Comparison of ENCODE assay signal across 15 mouse cellular contexts in genomic region chr2:35842780-35843474, GRCm38 (mm10).
A peak's percentile ranks its signal among the peaks of the same experiment; 100 is the strongest.
DNase-seq lines count a peak whose midpoint lies in the region; ATAC-seq and TF ChIP-seq lines count a peak whose summit lies in the region.
"Had no signal": no experiment of that assay in that cellular context is flagged by ENCODE, and none has a peak within 500 bp of the region (broad histone marks: within the 10 kb centered on the region; RNA-seq: fewer than 3 reads in every experiment).

No protein-coding gene starts in this region.

- TF ChIP-seq EP300 in MEL (IDR thresholded peaks at IDR 0.05; ENCODE audit: low read depth in 1 of 2, low read length in 2 of 2), result no peak

- H3K9ac ChIP-seq in MEL (ENCODE audit: control insufficient read depth, low read depth, low read length, poor library complexity, severe bottlenecking), result no peak overlapping the region
- no peak overlapping the region for H3K9ac ChIP-seq in midbrain, embryonic 15.5 days
- H3K9ac ChIP-seq: liver, embryonic 12.5 days had no signal

- no peak overlapping the region for H3K4me2 ChIP-seq in midbrain, embryonic 15.5 days
- H3K4me2 ChIP-seq: liver, embryonic 12.5 days had no signal

- 47% methylated on average over 16 of the region's 16 CpGs for WGBS in midbrain, embryonic 15.5 days

- ATAC-seq in frontal cortex, adult (ENCODE audit: low TSS enrichment), result peak; percentile 49
- ATAC-seq in midbrain, embryonic 15.5 days (replicated peaks), result peak; percentile 78
- ATAC-seq: liver, embryonic 12.5 days had no signal

- TF ChIP-seq POLR2A in MEL (IDR thresholded peaks at IDR 0.05; ENCODE audit: control insufficient read depth in 1 of 2, insufficient read depth in 1 of 2, low read depth in 1 of 2, low read length in 2 of 2, poor library complexity in 1 of 2), result no peak

- no peaks in the 10 kb centered on the region for H3K79me2 ChIP-seq in MEL (ENCODE audit: control insufficient read depth, insufficient read depth, low read length, poor library complexity)

- TF ChIP-seq CTCF in MEL (IDR thresholded peaks at IDR 0.05 in 2 of 3, conservative IDR thresholded peaks at IDR 0.05 in 1 of 3; ENCODE audit: control insufficient read depth in 1 of 3, insufficient read depth in 1 of 3, low read depth in 2 of 3, low read length in 3 of 3, poor library complexity in 1 of 3, severe bottlenecking in 1 of 3), result no peak

- no peak overlapping the region for H3K27ac ChIP-seq in MEL (ENCODE audit: control insufficient read depth, low read depth, low read length)
- H3K27ac ChIP-seq in midbrain, embryonic 15.5 days, result no peak overlapping the region
- H3K27ac ChIP-seq: liver, embryonic 12.5 days had no signal

- TF ChIP-seq RAD21 in MEL (IDR thresholded peaks at IDR 0.05; ENCODE audit: low read depth, low read length), result no peak

- H3K27me3 ChIP-seq in MEL (ENCODE audit: control insufficient read depth in 1 of 2, insufficient read depth in 2 of 2, low read length in 2 of 2), result no peaks in the 10 kb centered on the region
- H3K27me3 ChIP-seq in midbrain, embryonic 15.5 days (replicated peaks), result no peaks in the 10 kb centered on the region

- no peak for DNase-seq in frontal cortex, postnatal 14 days (ENCODE audit: low spot score in 2 of 2)
- DNase-seq in MEL (ENCODE audit: low read depth, low spot score), result no peak
- peak; percentile 34 for DNase-seq in frontal cortex, postnatal 36 days (ENCODE audit: low spot score in 2 of 2)
- no peak for DNase-seq in adrenal gland, postnatal 25 days
- DNase-seq in Muller cell, postnatal 12 days (ENCODE audit: inconsistent ontology term), result no peak
- no peak for DNase-seq in adrenal gland, adult 18-20 months (ENCODE audit: low spot score in 2 of 2)
- DNase-seq: cerebellum, adult 11 months; embryo, embryonic 11 days; kidney, adult 8-10 months; lung, postnatal 36 days; thymus, postnatal 36 days had no signal

- peaks cover 8 to 21% of the 10 kb centered on the region in 2 experiments; a peak in 3 of 4 replicates for H3K4me1 ChIP-seq in MEL (ENCODE audit: control insufficient read depth in 1 of 2, insufficient read depth in 2 of 2, low read length in 2 of 2)
- H3K4me1 ChIP-seq in midbrain, embryonic 15.5 days, result peaks cover 34% of the 10 kb centered on the region

- H3K36me3 ChIP-seq in MEL (ENCODE audit: control insufficient read depth in 1 of 2, insufficient read depth in 2 of 2, low read length in 2 of 2), result peaks cover 0 to 10% of the 10 kb centered on the region in 2 experiments; a peak in 2 of 4 replicates
- H3K36me3 ChIP-seq in midbrain, embryonic 15.5 days (replicated peaks), result no peaks in the 10 kb centered on the region
- H3K36me3 ChIP-seq: heart, embryonic 10.5 days; liver, embryonic 12.5 days had no signal

- H3K4me3 ChIP-seq in MEL (ENCODE audit: control insufficient read depth in 1 of 2, insufficient read depth in 1 of 2, low read depth in 2 of 2, low read length in 2 of 2), result no peak overlapping the region
- no peak overlapping the region for H3K4me3 ChIP-seq in midbrain, embryonic 15.5 days
- H3K4me3 ChIP-seq: liver, embryonic 12.5 days had no signal

- H3K9me3 ChIP-seq in MEL (replicated peaks; ENCODE audit: insufficient read depth, low read length), result no peaks in the 10 kb centered on the region
- H3K9me3 ChIP-seq in midbrain, embryonic 15.5 days, result no peaks in the 10 kb centered on the region
- H3K9me3 ChIP-seq: heart, embryonic 10.5 days; liver, embryonic 12.5 days had no signal

TF ChIP-seq in MEL, 35 proteins besides CTCF, POLR2A, EP300 and RAD21:
- 0 out of 2 replicates have a peak, but pooled peaks have one; percentile 13 for TF ChIP-seq ZNF384 (IDR thresholded peaks at IDR 0.05; ENCODE audit: low read depth, low read length)
- TF ChIP-seq KAT2A (conservative IDR thresholded peaks at IDR 0.05; ENCODE audit: low read depth, low read length), result no peak
TF ChIP-seq in MEL: peak in this region for 1.

Comparison
In these comparisons a context has a peak if more than half of its experiments do, and no peak if none do; other contexts are left out.
1. DNase-seq: peak in frontal cortex, postnatal 36 days (2 of 2); none in frontal cortex, postnatal 14 days (0 of 2), MEL (single experiment), adrenal gland, postnatal 25 days (single experiment), Muller cell, postnatal 12 days (single experiment) and adrenal gland, adult 18-20 months (0 of 2).